19 mouse cellular contexts compared by ENCODE assay signal in genomic region chr16:84784966-84785365, GRCm38 (mm10). TPM values are rescaled to one million over a fixed set of nuclear protein-coding genes. Genes with fewer than 3 reads are reported as not detected.
"Had no signal": no experiment of that assay in that cellular context is flagged by ENCODE, and none has a peak within 500 bp of the region (broad histone marks: within the 10 kb centered on the region; RNA-seq: fewer than 3 reads in every experiment).

No protein-coding gene starts in this region.

- H3K9me3 ChIP-seq: limb, embryonic 12.5 days; liver, embryonic 13.5 days; lung, embryonic 15.5 days; megakaryocyte, embryonic 14.5 days; neural tube, embryonic 13.5 days; stomach, embryonic 15.5 days had no signal

- H3K9ac ChIP-seq: limb, embryonic 12.5 days; liver, embryonic 13.5 days; liver, postnatal 0 days; lung, embryonic 15.5 days; neural tube, embryonic 13.5 days; stomach, embryonic 15.5 days had no signal

- H3K4me1 ChIP-seq: limb, embryonic 12.5 days; liver, embryonic 13.5 days; lung, embryonic 15.5 days; neural tube, embryonic 13.5 days; stomach, embryonic 15.5 days had no signal

- DNase-seq: kidney, adult 8-10 months; kidney, postnatal 36 days; layer of hippocampus, adult 9-11 months; liver; liver, embryonic 13.5 days; liver, postnatal 0 days; lung, postnatal 14 days; retina, postnatal 1 day; right cerebral cortex, postnatal 14 days; thymus, adult 2 months; thymus, postnatal 36 days had no signal

- H3K27me3 ChIP-seq: limb, embryonic 12.5 days; liver, embryonic 13.5 days; lung, embryonic 15.5 days; megakaryocyte, embryonic 14.5 days; neural tube, embryonic 13.5 days; stomach, embryonic 15.5 days had no signal

- H3K4me3 ChIP-seq: limb, embryonic 12.5 days; liver, embryonic 13.5 days; lung, embryonic 15.5 days; megakaryocyte, embryonic 14.5 days; neural tube, embryonic 13.5 days; stomach, embryonic 15.5 days had no signal

- H3K36me3 ChIP-seq: limb, embryonic 12.5 days; liver, embryonic 13.5 days; lung, embryonic 15.5 days; neural tube, embryonic 13.5 days; stomach, embryonic 15.5 days had no signal

- H3K27ac ChIP-seq: limb, embryonic 12.5 days; liver, embryonic 13.5 days; lung, embryonic 15.5 days; macrophage; neural tube, embryonic 13.5 days; stomach, embryonic 15.5 days had no signal

- H3K4me2 ChIP-seq: limb, embryonic 12.5 days; liver, embryonic 13.5 days; lung, embryonic 15.5 days; neural tube, embryonic 13.5 days; stomach, embryonic 15.5 days had no signal

- ATAC-seq: intestine, postnatal 0 days; liver, postnatal 0 days had no signal

RNA-seq across cellular contexts. Expression of gene Jam2, which starts 11.0 kb away (rescaled TPM):
- total RNA-seq: monocyte, adult 5-6 weeks had no signal
- polyA plus RNA-seq: macrophage had no signal
